Mouse (Mus musculus): Measurements from ENCODE around the gene Gsg1l2. TPM values are rescaled to one million over a fixed set of nuclear protein-coding genes. Genes with fewer than 3 reads are reported as not detected.

The Gsg1l2 gene
- polyA plus RNA-seq, 1 experiment from 2014 or later: not detected

GRCm38 (mm10) chr11:67805538-67805937 lies 31.1 kb downstream of the Gsg1l2 start:
- no peak overlapping the region for H3K4me2 ChIP-seq (ENCODE audit: low read length)
- no peak for ATAC-seq
- no peaks in the 10 kb centered on the region for H3K36me3 ChIP-seq (ENCODE audit: control insufficient read depth, insufficient read depth, low read length)
- WGBS: 96% methylated on average over 1 of the region's 1 CpGs
- no peak overlapping the region for H3K9ac ChIP-seq (ENCODE audit: low read depth, low read length)
- H3K9me3 ChIP-seq (replicated peaks; ENCODE audit: control insufficient read depth, low read length, poor library complexity, severe bottlenecking): no peaks in the 10 kb centered on the region
- H3K4me3 ChIP-seq (ENCODE audit: low read depth, low read length): no peak overlapping the region
- no peaks in the 10 kb centered on the region for H3K4me1 ChIP-seq (ENCODE audit: control insufficient read depth, insufficient read depth, low read length)
- no peak overlapping the region for H3K27ac ChIP-seq (ENCODE audit: low read length)
- no peaks in the 10 kb centered on the region for H3K27me3 ChIP-seq (ENCODE audit: control insufficient read depth, insufficient read depth, low read depth, low read length)

- H3K4me1 ChIP-seq (ENCODE audit: control insufficient read depth, insufficient read depth, low read length): no peaks in the 10 kb centered on the region
- no peaks in the 10 kb centered on the region for H3K9me3 ChIP-seq (replicated peaks; ENCODE audit: control insufficient read depth, low read length, poor library complexity, severe bottlenecking)
- H3K27me3 ChIP-seq (ENCODE audit: control insufficient read depth, insufficient read depth, low read depth, low read length): no peaks in the 10 kb centered on the region
- no peak overlapping the region for H3K27ac ChIP-seq (ENCODE audit: low read length)
- no peak overlapping the region for H3K4me2 ChIP-seq (ENCODE audit: low read length)
- WGBS: 89% methylated on average over 11 of the region's 11 CpGs
- ATAC-seq: no peak
- H3K9ac ChIP-seq (ENCODE audit: low read depth, low read length): no peak overlapping the region
- H3K4me3 ChIP-seq (ENCODE audit: low read depth, low read length): no peak overlapping the region
- no peaks in the 10 kb centered on the region for H3K36me3 ChIP-seq (ENCODE audit: control insufficient read depth, insufficient read depth, low read length)
Observed at GRCm38 (mm10) chr11:67806832-67807597, 32.6 kb downstream of the Gsg1l2 start.

- no peaks in the 10 kb centered on the region for H3K4me1 ChIP-seq (ENCODE audit: control insufficient read depth, insufficient read depth, low read length)
- 76% methylated on average over 5 of the region's 5 CpGs for WGBS
- H3K27me3 ChIP-seq (ENCODE audit: control insufficient read depth, insufficient read depth, low read depth, low read length): no peaks in the 10 kb centered on the region
- no peak overlapping the region for H3K9ac ChIP-seq (ENCODE audit: low read depth, low read length)
- H3K27ac ChIP-seq (ENCODE audit: low read length): no peak overlapping the region
- H3K36me3 ChIP-seq (ENCODE audit: control insufficient read depth, insufficient read depth, low read length): no peaks in the 10 kb centered on the region
- no peak for ATAC-seq
- no peak overlapping the region for H3K4me3 ChIP-seq (ENCODE audit: low read depth, low read length)
- H3K9me3 ChIP-seq (replicated peaks; ENCODE audit: control insufficient read depth, low read length, poor library complexity, severe bottlenecking): no peaks in the 10 kb centered on the region
- H3K4me2 ChIP-seq (ENCODE audit: low read length): no peak overlapping the region
Observed at GRCm38 (mm10) chr11:67808051-67808450, 33.6 kb downstream of the Gsg1l2 start.

- no peaks in the 10 kb centered on the region for H3K4me1 ChIP-seq (ENCODE audit: control insufficient read depth, insufficient read depth, low read length)
- no peak overlapping the region for H3K9ac ChIP-seq (ENCODE audit: low read depth, low read length)
- no peaks in the 10 kb centered on the region for H3K9me3 ChIP-seq (replicated peaks; ENCODE audit: control insufficient read depth, low read length, poor library complexity, severe bottlenecking)
- no peak overlapping the region for H3K27ac ChIP-seq (ENCODE audit: low read length)
- H3K36me3 ChIP-seq (ENCODE audit: control insufficient read depth, insufficient read depth, low read length): no peaks in the 10 kb centered on the region
- no peak overlapping the region for H3K4me3 ChIP-seq (ENCODE audit: low read depth, low read length)
- ATAC-seq: no peak
- 86% methylated on average over 6 of the region's 6 CpGs for WGBS
- no peak overlapping the region for H3K4me2 ChIP-seq (ENCODE audit: low read length)
- H3K27me3 ChIP-seq (ENCODE audit: control insufficient read depth, insufficient read depth, low read depth, low read length): no peaks in the 10 kb centered on the region
Observed at GRCm38 (mm10) chr11:67811535-67811934, 37.1 kb downstream of the Gsg1l2 start.

GRCm38 (mm10) chr11:67819604-67820003 lies 45.2 kb downstream of the Gsg1l2 start:
- no peak for ATAC-seq
- no peaks in the 10 kb centered on the region for H3K9me3 ChIP-seq (replicated peaks; ENCODE audit: control insufficient read depth, low read length, poor library complexity, severe bottlenecking)
- no peak overlapping the region for H3K27ac ChIP-seq (ENCODE audit: low read length)
- peak overlapping the region; percentile 23; the same call in 1 of the 2 replicates for H3K9ac ChIP-seq (ENCODE audit: low read depth, low read length)
- H3K4me2 ChIP-seq (ENCODE audit: low read length): peak overlapping the region; percentile 45
- no peaks in the 10 kb centered on the region for H3K27me3 ChIP-seq (ENCODE audit: control insufficient read depth, insufficient read depth, low read depth, low read length)
- no peak overlapping the region for H3K4me3 ChIP-seq (ENCODE audit: low read depth, low read length)
- no peaks in the 10 kb centered on the region for H3K4me1 ChIP-seq (ENCODE audit: control insufficient read depth, insufficient read depth, low read length)
- no peaks in the 10 kb centered on the region for H3K36me3 ChIP-seq (ENCODE audit: control insufficient read depth, insufficient read depth, low read length)
- WGBS: 15% methylated on average over 5 of the region's 5 CpGs

GRCm38 (mm10) chr11:67820221-67820620 lies 45.8 kb downstream of the Gsg1l2 start:
- no peak for ATAC-seq
- no peaks in the 10 kb centered on the region for H3K4me1 ChIP-seq (ENCODE audit: control insufficient read depth, insufficient read depth, low read length)
- no peaks in the 10 kb centered on the region for H3K27me3 ChIP-seq (ENCODE audit: control insufficient read depth, insufficient read depth, low read depth, low read length)
- H3K9me3 ChIP-seq (replicated peaks; ENCODE audit: control insufficient read depth, low read length, poor library complexity, severe bottlenecking): no peaks in the 10 kb centered on the region
- 27% methylated on average over 4 of the region's 4 CpGs for WGBS
- no peak overlapping the region for H3K4me3 ChIP-seq (ENCODE audit: low read depth, low read length)
- H3K9ac ChIP-seq (ENCODE audit: low read depth, low read length): no peak overlapping the region
- no peak overlapping the region for H3K27ac ChIP-seq (ENCODE audit: low read length)
- no peaks in the 10 kb centered on the region for H3K36me3 ChIP-seq (ENCODE audit: control insufficient read depth, insufficient read depth, low read length)
- no peak overlapping the region for H3K4me2 ChIP-seq (ENCODE audit: low read length)

- Histone ChIP-seq H3K4me1 (ENCODE audit: control insufficient read depth, insufficient read depth, low read length) (no peaks in the 10 kb centered on the region), H3K36me3 (ENCODE audit: control insufficient read depth, insufficient read depth, low read length) (no peaks in the 10 kb centered on the region), H3K9ac (ENCODE audit: low read depth, low read length) (no peak overlapping the region), H3K9me3 (replicated peaks; ENCODE audit: control insufficient read depth, low read length, poor library complexity, severe bottlenecking) (no peaks in the 10 kb centered on the region), H3K27ac (ENCODE audit: low read length) (no peak overlapping the region), H3K4me3 (ENCODE audit: low read depth, low read length) (no peak overlapping the region), H3K4me2 (ENCODE audit: low read length) (no peak overlapping the region), H3K27me3 (ENCODE audit: control insufficient read depth, insufficient read depth, low read depth, low read length) (no peaks in the 10 kb centered on the region)
- WGBS: 91% methylated on average over 6 of the region's 6 CpGs
- ATAC-seq: no peak
Observed at GRCm38 (mm10) chr11:67821560-67821959, 47.2 kb downstream of the Gsg1l2 start.

GRCm38 (mm10) chr11:67828360-67829059 lies 54.1 kb downstream of the Gsg1l2 start:
- no peaks in the 10 kb centered on the region for H3K4me1 ChIP-seq (ENCODE audit: control insufficient read depth, insufficient read depth, low read length)
- H3K4me3 ChIP-seq (ENCODE audit: low read depth, low read length): no peak overlapping the region
- H3K36me3 ChIP-seq (ENCODE audit: control insufficient read depth, insufficient read depth, low read length): no peaks in the 10 kb centered on the region
- H3K9ac ChIP-seq (ENCODE audit: low read depth, low read length): no peak overlapping the region
- 55% methylated on average over 12 of the region's 12 CpGs for WGBS
- no peak overlapping the region for H3K27ac ChIP-seq (ENCODE audit: low read length)
- ATAC-seq: no peak
- no peak overlapping the region for H3K4me2 ChIP-seq (ENCODE audit: low read length)
- no peaks in the 10 kb centered on the region for H3K9me3 ChIP-seq (replicated peaks; ENCODE audit: control insufficient read depth, low read length, poor library complexity, severe bottlenecking)
- H3K27me3 ChIP-seq (ENCODE audit: control insufficient read depth, insufficient read depth, low read depth, low read length): no peaks in the 10 kb centered on the region

- no peaks in the 10 kb centered on the region for H3K4me1 ChIP-seq (ENCODE audit: control insufficient read depth, insufficient read depth, low read length)
- H3K4me3 ChIP-seq (ENCODE audit: low read depth, low read length): no peak overlapping the region
- no peak for ATAC-seq
- WGBS: 85% methylated on average over 6 of the region's 6 CpGs
- no peaks in the 10 kb centered on the region for H3K27me3 ChIP-seq (ENCODE audit: control insufficient read depth, insufficient read depth, low read depth, low read length)
- no peaks in the 10 kb centered on the region for H3K36me3 ChIP-seq (ENCODE audit: control insufficient read depth, insufficient read depth, low read length)
- no peak overlapping the region for H3K9ac ChIP-seq (ENCODE audit: low read depth, low read length)
- no peak overlapping the region for H3K27ac ChIP-seq (ENCODE audit: low read length)
- no peaks in the 10 kb centered on the region for H3K9me3 ChIP-seq (replicated peaks; ENCODE audit: control insufficient read depth, low read length, poor library complexity, severe bottlenecking)
- H3K4me2 ChIP-seq (ENCODE audit: low read length): no peak overlapping the region
Observed at GRCm38 (mm10) chr11:67829530-67829929, 55.1 kb downstream of the Gsg1l2 start.

All from midbrain, embryonic 16.5 days (tissue).